Mouse (Mus musculus): ENCODE data around the gene Trmo.

Gene Trmo

DNA sequence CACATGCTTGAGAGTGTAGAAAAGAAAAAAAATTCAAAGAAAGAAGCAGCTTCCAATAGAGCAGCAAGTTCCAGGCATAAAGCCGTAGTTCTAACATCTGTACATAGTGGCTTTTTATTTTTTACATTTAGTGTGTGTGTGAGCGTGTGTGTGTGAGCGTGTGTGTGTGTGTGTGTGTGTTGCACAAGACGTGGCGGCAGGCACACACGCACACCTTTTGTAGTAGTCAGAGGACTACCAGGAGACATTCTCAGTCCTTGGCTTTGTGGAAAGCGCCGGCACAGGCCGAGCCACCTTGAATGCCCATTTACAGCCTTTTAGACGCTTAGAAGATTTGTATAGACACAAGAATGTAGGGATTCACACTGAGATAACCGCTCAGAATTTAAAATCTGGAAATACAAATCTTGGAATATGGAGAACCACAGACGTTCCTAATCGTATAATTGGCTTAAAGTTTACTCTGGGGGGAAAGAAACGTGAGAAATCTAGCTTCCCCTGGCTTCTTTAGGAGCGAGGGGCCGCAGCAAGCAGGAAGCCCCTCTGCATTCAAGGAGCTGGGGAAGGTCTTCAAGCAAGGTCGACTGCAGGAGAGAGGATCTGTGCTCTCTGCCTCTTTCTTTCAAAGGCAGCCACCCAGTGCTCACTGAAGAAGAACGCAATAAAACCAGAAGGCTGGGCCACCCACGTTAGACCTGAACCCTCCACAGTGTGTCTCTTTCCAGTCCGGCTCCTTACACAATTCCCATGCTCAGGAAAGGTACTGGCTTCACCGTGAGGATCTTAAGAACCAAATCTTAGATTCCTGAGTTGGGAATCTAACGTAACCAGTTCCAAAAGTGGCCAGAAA is 47.2 kb downstream of the Trmo start:
- DNase-seq (ENCODE audit: low read depth in 2 of 2, low spot score in 2 of 2) = no peak

DNA sequence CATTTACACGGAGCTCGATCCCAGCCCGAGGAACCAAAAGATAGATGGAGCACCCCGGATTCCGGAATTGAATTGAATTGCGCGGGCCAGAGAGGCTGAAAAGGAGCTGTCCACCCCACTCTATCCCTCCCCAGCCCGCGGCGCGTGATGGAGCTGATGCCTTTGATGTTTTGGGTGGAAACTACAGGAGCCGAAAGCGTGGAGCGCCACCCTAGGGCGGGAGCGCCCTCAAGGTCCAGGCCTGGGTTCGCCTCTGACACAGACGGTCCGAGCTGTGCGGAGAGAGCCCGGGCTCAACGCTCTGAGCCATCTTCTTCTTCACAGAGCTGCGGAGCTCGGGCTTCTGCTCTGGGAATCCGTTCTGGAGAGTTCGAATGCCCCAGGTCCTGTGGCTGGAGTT is 49.7 kb downstream of the Trmo start:
- no peak for DNase-seq (ENCODE audit: low read depth in 2 of 2, low spot score in 2 of 2)

DNA sequence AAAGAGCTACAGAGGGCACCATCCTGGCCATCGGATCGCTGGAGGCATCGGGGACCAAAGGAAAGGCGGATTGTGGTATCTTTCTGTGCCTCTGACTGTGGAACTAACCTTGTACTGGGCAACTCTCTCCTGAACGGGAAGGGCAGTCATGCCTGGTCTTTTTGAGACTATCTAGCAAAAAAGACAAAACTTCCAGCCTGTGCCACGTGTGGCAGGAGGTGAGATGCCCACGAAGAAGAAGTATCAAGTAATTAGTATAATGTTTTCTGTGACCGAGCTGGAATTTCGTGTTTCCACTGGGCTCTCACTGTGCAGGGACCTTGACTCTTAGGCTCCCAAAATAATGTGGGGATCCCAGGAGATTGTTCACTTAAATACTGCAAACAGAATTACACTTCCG is 50.2 kb downstream of the Trmo start:
- no peak for DNase-seq (ENCODE audit: low read depth in 2 of 2, low spot score in 2 of 2)

DNA sequence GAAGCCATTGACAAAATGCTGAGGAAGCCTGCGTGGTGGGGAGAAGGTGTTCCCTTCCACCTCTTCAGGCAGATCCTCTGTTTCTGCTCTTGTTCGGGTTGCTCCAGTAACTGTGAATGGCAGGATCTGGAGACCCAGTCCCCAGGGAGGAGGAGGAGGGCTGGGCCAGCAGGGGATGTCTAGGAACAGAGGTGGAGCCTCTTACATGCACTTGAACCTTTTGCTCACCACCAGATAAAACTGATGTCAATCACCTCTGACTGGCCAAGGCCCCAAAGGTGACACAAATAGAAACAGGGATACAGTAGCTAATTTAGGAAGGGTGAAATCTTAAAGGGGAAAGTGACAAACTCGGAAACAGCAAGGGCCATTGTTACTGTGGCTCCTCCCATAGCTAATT is 51.2 kb downstream of the Trmo start:
- DNase-seq (ENCODE audit: low read depth in 2 of 2, low spot score in 2 of 2) = no peak

DNA sequence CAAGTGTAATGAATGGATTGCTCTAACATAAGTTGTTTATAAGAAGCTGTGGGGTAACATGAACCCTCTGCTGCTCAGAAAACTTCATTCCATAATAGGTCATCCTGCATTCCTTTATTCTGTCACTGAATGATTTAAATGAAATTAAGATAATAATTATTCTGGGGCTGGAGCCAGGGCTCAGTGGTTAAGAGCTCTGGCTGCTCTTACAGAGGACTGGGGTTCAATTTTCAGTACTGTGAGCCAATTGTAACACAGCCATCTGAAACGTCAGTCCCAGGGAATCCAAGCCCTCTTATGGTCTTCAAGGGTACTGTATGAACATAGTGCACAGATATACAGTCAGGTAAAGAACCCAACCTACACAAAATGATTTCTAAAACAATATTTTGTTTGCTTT is 53.4 kb downstream of the Trmo start:
- DNase-seq (ENCODE audit: low read depth in 2 of 2, low spot score in 2 of 2) = no peak

DNA sequence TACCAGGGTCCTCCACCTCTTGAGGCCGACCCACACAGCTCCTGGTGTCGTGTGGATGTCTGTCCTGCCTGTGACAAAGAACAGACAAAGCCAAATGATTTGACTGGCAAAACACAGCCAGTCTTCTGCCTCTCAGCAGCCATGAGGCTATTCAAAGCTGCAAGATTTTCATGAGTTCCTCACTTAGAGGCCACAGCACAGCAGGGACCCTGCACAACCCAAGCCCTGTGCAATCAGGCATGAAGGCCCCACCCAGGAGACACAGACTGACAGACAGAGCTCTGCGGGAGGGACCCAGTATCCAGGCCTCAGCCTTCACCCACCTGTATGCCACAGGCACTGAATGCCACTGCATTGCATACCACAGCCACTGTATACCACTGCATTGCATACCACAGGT is 60.3 kb downstream of the Trmo start:
- DNase-seq (ENCODE audit: low read depth in 2 of 2, low spot score in 2 of 2) = no peak
